Mouse (Mus musculus) myocyte (in vitro differentiated cells): ENCODE data around the gene Rftn1.

Experiments used
- CEBPB ChIP-seq: IDR thresholded peaks from 2 replicates; pipeline ENCODE4 v1.6.1; 2011; ENCODE audit warnings: mild to moderate bottlenecking, moderate library complexity; ENCODE audit not compliant: poor library complexity, insufficient read depth, severe bottlenecking
- E2F4 ChIP-seq: IDR thresholded peaks from one replicate; pipeline ENCODE4 v1.6.1; 2011; ENCODE audit warnings: mild to moderate bottlenecking, control low read depth, moderate library complexity; ENCODE audit not compliant: insufficient read depth
- MYOD1 ChIP-seq, 3 experiments: IDR thresholded peaks; one replicate each; pipeline ENCODE4 v1.6.1; 2011; ENCODE audit warnings: control low read depth in 2 of 3, low read depth in 2 of 3, mild to moderate bottlenecking in 2 of 3, moderate library complexity in 1 of 3; ENCODE audit not compliant: insufficient read length in 2 of 3, control insufficient read depth in 1 of 3
- MYOG ChIP-seq, 3 experiments: IDR thresholded peaks; one replicate each; pipeline ENCODE4 v1.6.1; 2011; ENCODE audit warnings: control low read depth in 2 of 3, low read depth in 2 of 3, mild to moderate bottlenecking in 2 of 3; ENCODE audit not compliant: insufficient read length in 2 of 3, control insufficient read depth in 1 of 3, insufficient read depth in 1 of 3
- POLR2A ChIP-seq: IDR thresholded peaks from one replicate; pipeline ENCODE4 v1.6.1; 2011; ENCODE audit warnings: low read depth, mild to moderate bottlenecking, control low read depth, moderate library complexity; ENCODE audit not compliant: insufficient read length
- POLR2AphosphoS2 ChIP-seq: IDR thresholded peaks from one replicate; pipeline ENCODE4 v1.6.1; 2011; ENCODE audit warnings: low read depth, control low read depth; ENCODE audit not compliant: insufficient read length
- TCF3 ChIP-seq: IDR thresholded peaks from one replicate; pipeline ENCODE4 v1.6.1; 2011; ENCODE audit warnings: low read depth, control low read depth; ENCODE audit not compliant: insufficient read length

DNA sequence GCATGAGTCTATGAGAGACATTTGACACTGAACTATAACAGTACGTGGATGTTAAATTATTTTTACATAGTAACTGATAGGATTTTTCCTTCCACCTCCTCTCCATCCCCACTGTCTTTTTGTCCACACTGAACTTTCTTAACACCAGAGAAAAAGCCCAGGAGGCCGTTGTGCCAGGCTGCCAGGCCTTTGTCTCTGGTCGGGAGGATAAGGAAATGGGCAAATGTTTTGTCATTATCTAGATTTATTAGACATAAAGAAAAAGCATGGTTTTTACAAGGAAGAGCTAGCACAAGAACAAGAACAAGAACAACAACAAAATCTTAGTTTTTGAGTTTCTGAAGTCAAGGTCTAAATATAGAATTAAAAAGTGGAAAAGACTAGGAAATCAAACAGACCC, 4.1 kb upstream of the Rftn1 start:
- TF ChIP-seq MYOD1 (IDR thresholded peaks at IDR 0.05; ENCODE audit: control insufficient read depth in 1 of 3, insufficient read length in 2 of 3, low read depth in 2 of 3) (no peak), POLR2AphosphoS2 (no peak), CEBPB (no peak), POLR2A (no peak), E2F4 (no peak), TCF3 (no peak), MYOG (IDR thresholded peaks at IDR 0.05; ENCODE audit: control insufficient read depth in 1 of 3, insufficient read depth in 1 of 3, insufficient read length in 2 of 3, low read depth in 2 of 3) (no peak)
